ENCODE assay signal across 8 mouse cellular contexts in the genomic region with DNA sequence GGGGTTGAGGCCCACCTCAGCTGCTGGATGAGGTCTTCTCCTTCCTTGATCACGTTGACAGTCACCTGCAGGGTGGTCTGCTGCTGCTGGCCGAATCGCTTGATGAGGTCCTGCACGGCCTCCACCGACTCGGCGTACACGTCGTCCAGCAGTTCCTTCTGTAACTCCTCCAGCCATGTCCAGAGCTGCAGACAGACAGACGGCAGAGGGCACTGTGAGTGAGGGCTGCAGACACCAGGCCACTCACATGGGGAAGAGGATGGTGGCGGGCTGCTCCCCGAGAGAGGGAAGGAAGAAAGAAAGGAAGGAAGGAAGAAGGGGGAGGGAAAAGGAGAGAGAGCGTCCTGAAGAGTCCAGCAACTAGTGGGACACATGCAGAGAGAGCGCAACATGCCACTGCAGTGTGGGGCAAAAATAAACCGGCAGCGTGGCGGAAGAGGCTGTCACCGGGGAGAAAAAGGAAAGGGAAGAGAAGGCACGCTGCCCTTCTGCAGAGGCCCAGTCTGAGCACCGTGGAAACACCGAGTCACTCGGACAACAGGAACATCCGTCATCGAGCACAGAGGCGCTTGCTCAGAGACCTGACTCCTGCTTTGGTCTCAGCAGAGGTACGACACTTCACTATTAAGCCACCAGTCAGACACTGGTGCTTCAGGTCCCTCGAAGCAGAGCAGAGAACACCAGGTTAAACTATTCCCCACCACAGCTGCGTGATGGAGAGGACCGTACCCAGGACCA.
DNase-seq lines count a peak whose midpoint lies in the region; ATAC-seq and TF ChIP-seq lines count a peak whose summit lies in the region.

No protein-coding gene starts in this region.

- WGBS in midbrain, postnatal 0 days: 66% methylated on average over 29 of the region's 29 CpGs
- WGBS in midbrain, embryonic 10.5 days: 71% methylated on average over 29 of the region's 29 CpGs
- WGBS in heart, embryonic 11.5 days (ENCODE audit: insufficient replicate concordance): 24% methylated on average over 29 of the region's 29 CpGs
- WGBS in neural tube, embryonic 13.5 days: 62% methylated on average over 29 of the region's 29 CpGs
- 70% methylated on average over 29 of the region's 29 CpGs for WGBS in forebrain, embryonic 16.5 days

- peaks cover 28% of the 10 kb centered on the region for H3K36me3 ChIP-seq in midbrain, postnatal 0 days (ENCODE audit: insufficient read depth, low read length)
- H3K36me3 ChIP-seq in midbrain, embryonic 10.5 days: peaks cover 68% of the 10 kb centered on the region
- H3K36me3 ChIP-seq in heart, embryonic 11.5 days (ENCODE audit: control insufficient read depth, insufficient read depth, low read length): peaks cover 5% of the 10 kb centered on the region
- H3K36me3 ChIP-seq in neural tube, embryonic 13.5 days: peaks cover 56% of the 10 kb centered on the region
- H3K36me3 ChIP-seq in forebrain, embryonic 16.5 days (ENCODE audit: control insufficient read depth, insufficient read depth): peaks cover 16% of the 10 kb centered on the region

- no peaks in the 10 kb centered on the region for H3K9me3 ChIP-seq in midbrain, postnatal 0 days (ENCODE audit: low read length)
- no peaks in the 10 kb centered on the region for H3K9me3 ChIP-seq in midbrain, embryonic 10.5 days (replicated peaks)
- no peaks in the 10 kb centered on the region for H3K9me3 ChIP-seq in heart, embryonic 11.5 days (replicated peaks; ENCODE audit: control insufficient read depth, low read length)
- no peaks in the 10 kb centered on the region for H3K9me3 ChIP-seq in neural tube, embryonic 13.5 days
- no peaks in the 10 kb centered on the region for H3K9me3 ChIP-seq in forebrain, embryonic 16.5 days (ENCODE audit: control insufficient read depth, low read length)

- DNase-seq in midbrain, postnatal 0 days (ENCODE audit: low spot score): peak; percentile 3
- no peak for DNase-seq in midbrain, embryonic 10.5 days (ENCODE audit: low spot score)
- DNase-seq in kidney, postnatal 25 days: peak; percentile 35 to 53
- DNase-seq in left cerebral cortex, adult 8-10 months (ENCODE audit: low spot score in 2 of 2): no peak
- no peak for DNase-seq in cerebellum, postnatal 10 days

- no peak overlapping the region for H3K4me3 ChIP-seq in midbrain, postnatal 0 days (ENCODE audit: low read depth, low read length)
- H3K4me3 ChIP-seq in midbrain, embryonic 10.5 days: no peak overlapping the region
- peak overlapping the region; percentile 25 for H3K4me3 ChIP-seq in heart, embryonic 11.5 days (ENCODE audit: low read depth, low read length)
- no peak overlapping the region for H3K4me3 ChIP-seq in neural tube, embryonic 13.5 days
- H3K4me3 ChIP-seq in forebrain, embryonic 16.5 days (replicated peaks; ENCODE audit: low read length): no peak overlapping the region

- H3K4me1 ChIP-seq in midbrain, postnatal 0 days (ENCODE audit: insufficient read depth, low read length): no peaks in the 10 kb centered on the region
- peaks cover 7% of the 10 kb centered on the region; the same call in 1 of the 2 replicates for H3K4me1 ChIP-seq in midbrain, embryonic 10.5 days
- H3K4me1 ChIP-seq in heart, embryonic 11.5 days (ENCODE audit: control insufficient read depth, insufficient read depth, low read length): peaks cover 40% of the 10 kb centered on the region
- H3K4me1 ChIP-seq in neural tube, embryonic 13.5 days (replicated peaks): peaks cover 18% of the 10 kb centered on the region
- 0 out of 2 replicates have a peak, but pooled peaks cover 2% of the 10 kb centered on the region for H3K4me1 ChIP-seq in forebrain, embryonic 16.5 days (replicated peaks; ENCODE audit: control insufficient read depth, insufficient read depth, low read length)

- TF ChIP-seq CTCF in midbrain, postnatal 0 days (IDR thresholded peaks at IDR 0.05): peak; percentile 40

- no peaks in the 10 kb centered on the region for H3K27me3 ChIP-seq in midbrain, postnatal 0 days (ENCODE audit: insufficient read depth, low read length)
- H3K27me3 ChIP-seq in midbrain, embryonic 10.5 days (ENCODE audit: low read depth, poor library complexity, severe bottlenecking): no peaks in the 10 kb centered on the region
- H3K27me3 ChIP-seq in heart, embryonic 11.5 days (ENCODE audit: control insufficient read depth, insufficient read depth, low read length): no peaks in the 10 kb centered on the region
- no peaks in the 10 kb centered on the region for H3K27me3 ChIP-seq in neural tube, embryonic 13.5 days
- no peaks in the 10 kb centered on the region for H3K27me3 ChIP-seq in forebrain, embryonic 16.5 days (replicated peaks; ENCODE audit: control insufficient read depth, insufficient read depth, low read length)

- H3K27ac ChIP-seq in midbrain, postnatal 0 days (ENCODE audit: low read depth, low read length): no peak overlapping the region
- no peak overlapping the region for H3K27ac ChIP-seq in midbrain, embryonic 10.5 days (replicated peaks)
- peak overlapping the region; percentile 65 for H3K27ac ChIP-seq in heart, embryonic 11.5 days (ENCODE audit: low read depth, low read length)
- no peak overlapping the region for H3K27ac ChIP-seq in neural tube, embryonic 13.5 days (replicated peaks)
- H3K27ac ChIP-seq in forebrain, embryonic 16.5 days (ENCODE audit: low read length): no peak overlapping the region

- no peak overlapping the region for H3K9ac ChIP-seq in midbrain, postnatal 0 days (replicated peaks; ENCODE audit: low read length, poor library complexity, severe bottlenecking)
- peak overlapping the region; percentile 34 for H3K9ac ChIP-seq in heart, embryonic 11.5 days (ENCODE audit: low read depth, low read length)
- H3K9ac ChIP-seq in neural tube, embryonic 13.5 days: no peak overlapping the region
- no peak overlapping the region for H3K9ac ChIP-seq in forebrain, embryonic 16.5 days (replicated peaks; ENCODE audit: low read depth, low read length)

- no peak for ATAC-seq in midbrain, postnatal 0 days (ENCODE audit: low FRiP score)
- ATAC-seq in heart, embryonic 11.5 days (replicated peaks; ENCODE audit: insufficient number of reproducible peaks, low FRiP score, low TSS enrichment): peak; percentile 44
- no peak for ATAC-seq in neural tube, embryonic 13.5 days (ENCODE audit: low read depth)
- ATAC-seq in forebrain, embryonic 16.5 days: no peak

- no peak overlapping the region for H3K4me2 ChIP-seq in midbrain, postnatal 0 days (ENCODE audit: low read depth, low read length, poor library complexity, severe bottlenecking)
- H3K4me2 ChIP-seq in heart, embryonic 11.5 days: peak overlapping the region; percentile 55
- H3K4me2 ChIP-seq in neural tube, embryonic 13.5 days: 0 out of 2 replicates have a peak overlapping the region, but pooled peaks have one; percentile 1
- H3K4me2 ChIP-seq in forebrain, embryonic 16.5 days (ENCODE audit: low read length): no peak overlapping the region

Comparison
In these comparisons a context has a peak if more than half of its experiments do, and no peak if none do; other contexts are left out.
1. DNase-seq: peak in midbrain, postnatal 0 days (single experiment) and kidney, postnatal 25 days (2 of 2); none in midbrain, embryonic 10.5 days (single experiment), left cerebral cortex, adult 8-10 months (0 of 2) and cerebellum, postnatal 10 days (0 of 2).
2. H3K4me2 ChIP-seq: peak in heart, embryonic 11.5 days (single experiment) and neural tube, embryonic 13.5 days (single experiment); none in midbrain, postnatal 0 days (single experiment) and forebrain, embryonic 16.5 days (single experiment).